Mouse (Mus musculus) kidney, adult 2 months (tissue): ENCODE results near the gene Fam122b. TPM values are rescaled to one million over a fixed set of nuclear protein-coding genes. Genes with fewer than 3 reads are reported as not detected.

Experiments used
- DNase-seq: peaks from one replicate; pipeline ENCODE4 v3.0.0; 2021
- H3K27ac ChIP-seq: fragments of 200-500 bp; 2 replicates; pipeline ENCODE4 v1.5.1; 2012; ENCODE audit warnings: low read depth, low read length, control low read depth, inconsistent platforms; ENCODE audit not compliant: insufficient read depth
- H3K27me3 ChIP-seq: fragments of 200-500 bp; replicated peaks from 2 replicates; pipeline ENCODE4 v1.6.1; 2012; ENCODE audit warnings: mild to moderate bottlenecking, moderate library complexity, low read length, inconsistent platforms; ENCODE audit not compliant: control insufficient read depth, insufficient read depth
- H3K36me3 ChIP-seq: fragments of 200-500 bp; 2 replicates; pipeline ENCODE4 v1.6.1; 2012; ENCODE audit warnings: mild to moderate bottlenecking, moderate library complexity, low read length, inconsistent platforms; ENCODE audit not compliant: control insufficient read depth, insufficient read depth
- H3K4me1 ChIP-seq: fragments of 200-500 bp; 2 replicates; pipeline ENCODE4 v1.6.1; 2011; ENCODE audit warnings: low read length; ENCODE audit not compliant: control insufficient read depth, insufficient read depth
- H3K4me3 ChIP-seq: fragments of 200-500 bp; 2 replicates; pipeline ENCODE4 v1.5.1; 2011; ENCODE audit warnings: mild to moderate bottlenecking, low read depth, low read length, control low read depth; ENCODE audit not compliant: insufficient read depth
- CTCF ChIP-seq: fragments of 200-500 bp; conservative IDR thresholded peaks from 2 replicates; pipeline ENCODE4 v1.5.1; 2011; ENCODE audit warnings: low read depth, mild to moderate bottlenecking, control low read depth, low read length, moderate library complexity, mixed read lengths; ENCODE audit not compliant: insufficient read depth, insufficient read length
- POLR2A ChIP-seq: fragments of 200-500 bp; IDR thresholded peaks from one replicate; pipeline ENCODE4 v1.6.1; 2011; ENCODE audit warnings: low read depth, low read length, control low read depth
- WGBS: fragments of 180-500 bp; shearing (Covaris S2); methylation state at CpG from one replicate; pipeline ENCODE4 v1.1.7; 2018; 5-methylcytosine and 5-hydroxymethylcytosine counted together
- polyA plus RNA-seq: library from polyadenylated mRNA; depleted of rRNA; stranded (reverse); fragments of >200 nt; gene quantifications from 2 replicates; pipeline ENCODE4 v1.2.3, GENCODE M21; 2012; rRNA removed

Gene Fam122b
- polyA plus RNA-seq, 1 experiment, result 2.7 TPM

DNA sequence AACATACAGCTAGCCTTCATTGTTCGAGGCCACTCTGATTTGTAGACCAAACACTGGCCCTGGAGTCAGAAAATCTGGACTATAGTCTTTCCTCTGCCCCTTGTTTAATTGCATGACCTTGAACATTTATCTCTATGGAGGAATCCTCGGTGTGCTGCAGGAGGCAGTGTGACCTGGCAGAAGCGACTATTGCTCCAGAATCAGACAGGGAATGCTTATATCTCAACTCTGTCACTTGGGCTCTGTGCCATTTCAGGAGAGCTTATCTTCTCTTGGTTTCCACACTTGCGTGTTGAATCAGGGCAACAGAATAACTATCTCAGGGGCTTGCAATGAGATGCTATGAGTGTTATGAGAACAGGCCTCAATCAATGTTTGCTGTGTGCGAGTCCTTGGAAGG, 68.0 kb downstream of the Fam122b start:
- no peaks in the 10 kb centered on the region for H3K4me1 ChIP-seq
- H3K36me3 ChIP-seq, result no peaks in the 10 kb centered on the region
- H3K27me3 ChIP-seq, result no peaks in the 10 kb centered on the region
- no peak for TF ChIP-seq POLR2A
- TF ChIP-seq CTCF, result no peak
- DNase-seq, result no peak
- H3K4me3 ChIP-seq, result no peak overlapping the region
- WGBS, result 67% methylated on average over 5 of the region's 5 CpGs
- H3K27ac ChIP-seq, result no peak overlapping the region

DNA sequence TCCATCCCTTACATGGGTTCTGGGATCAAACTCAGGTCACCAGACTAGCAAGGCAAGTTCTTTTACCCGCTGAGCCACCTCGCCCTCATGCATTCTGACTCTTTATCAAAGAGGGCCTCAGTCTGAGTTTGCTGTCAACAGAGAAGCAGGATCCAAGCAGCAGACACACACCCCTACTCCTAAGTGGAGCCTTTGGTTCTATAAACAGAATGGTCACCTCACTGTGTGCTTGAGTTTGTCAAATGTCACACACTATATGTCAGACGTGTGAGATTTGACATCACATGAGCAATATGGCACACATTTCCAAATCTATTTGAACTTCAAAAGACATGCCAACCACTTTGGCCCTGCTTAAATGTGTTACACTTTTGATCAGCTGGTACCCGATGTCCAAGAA, 71.9 kb downstream of the Fam122b start:
- H3K36me3 ChIP-seq, result no peaks in the 10 kb centered on the region
- no peak for DNase-seq
- no peak overlapping the region for H3K27ac ChIP-seq
- no peaks in the 10 kb centered on the region for H3K4me1 ChIP-seq
- H3K4me3 ChIP-seq, result no peak overlapping the region
- WGBS, result 90% methylated on average over 4 of the region's 4 CpGs
- H3K27me3 ChIP-seq, result no peaks in the 10 kb centered on the region
- TF ChIP-seq CTCF (no peak), POLR2A (no peak)

DNA sequence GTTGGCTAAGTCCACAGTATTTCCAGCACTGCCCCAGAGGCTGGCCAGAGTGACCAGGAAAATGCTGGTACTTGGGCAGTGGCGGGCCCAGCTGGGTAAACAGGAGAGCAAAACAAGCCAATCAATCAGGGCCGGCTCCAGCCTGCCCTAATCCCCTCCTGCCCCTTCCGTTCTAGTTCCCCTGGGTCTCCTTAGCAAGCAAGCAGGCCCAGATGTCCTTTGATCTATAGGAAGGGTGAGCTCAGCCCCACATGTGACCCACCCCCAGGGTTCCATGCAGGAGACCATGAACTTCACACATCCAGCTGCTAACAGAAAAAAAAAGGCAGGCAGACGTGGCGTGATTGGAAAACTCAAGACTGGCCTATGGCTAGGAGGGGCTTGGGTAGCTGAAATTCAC, 73.2 kb downstream of the Fam122b start:
- no peak for DNase-seq
- TF ChIP-seq POLR2A (no peak), CTCF (no peak)
- no peaks in the 10 kb centered on the region for H3K36me3 ChIP-seq
- 51% methylated on average over 5 of the region's 5 CpGs for WGBS
- no peak overlapping the region for H3K4me3 ChIP-seq
- no peaks in the 10 kb centered on the region for H3K4me1 ChIP-seq
- H3K27ac ChIP-seq, result no peak overlapping the region
- H3K27me3 ChIP-seq, result no peaks in the 10 kb centered on the region

Other genes starting within 250 kb of the Fam122b start
- gene Plac1, start 29.7 kb downstream of the Fam122b start, polyA plus RNA-seq, result not detected in 2 replicates
- gene Fam122c, start 3.6 kb upstream of the Fam122b start, polyA plus RNA-seq, result not detected in 2 replicates
- 3.4 and 6.1 TPM in 2 replicates for gene Mospd1, start 100.7 kb upstream of the Fam122b start, polyA plus RNA-seq
- gene Etd, start 165.1 kb upstream of the Fam122b start, polyA plus RNA-seq, result not detected in 2 replicates